Mouse (Mus musculus): Measurements from ENCODE around the gene Zg16.

Gene Zg16

GRCm38 (mm10) chr7:127021563-127022527, 65.3 kb downstream of the Zg16 start:
- DNase-seq (ENCODE audit: low spot score in 2 of 2): no peak

GRCm38 (mm10) chr7:127020901-127021562, 66.1 kb downstream of the Zg16 start, which contains the start of the genes Gm42742 and Prrt2:
Gene Gm42742, minus strand, starts transcription at chr7:127021097.
Gene Prrt2, minus strand, starts transcription at chr7:127021211.
- peak; percentile 38 to 65 for DNase-seq (ENCODE audit: low spot score in 2 of 2)

- no peak for DNase-seq (ENCODE audit: low spot score in 2 of 2)
These were observed 66.6 kb downstream of the Zg16 start for GRCm38 (mm10) chr7:127020491-127020890.

GRCm38 (mm10) chr7:127020031-127020430, 67.1 kb downstream of the Zg16 start:
- no peak for DNase-seq (ENCODE audit: low spot score in 2 of 2)

GRCm38 (mm10) chr7:127019306-127019960, 67.7 kb downstream of the Zg16 start:
- no peak for DNase-seq (ENCODE audit: low spot score in 2 of 2)

- no peak for DNase-seq (ENCODE audit: low spot score in 2 of 2)
These were observed 68.5 kb downstream of the Zg16 start for GRCm38 (mm10) chr7:127018416-127019305.

- DNase-seq (ENCODE audit: low spot score in 2 of 2): no peak
These were observed 69.2 kb downstream of the Zg16 start for GRCm38 (mm10) chr7:127017950-127018345.

- peak; percentile 92 to 96 for DNase-seq (ENCODE audit: low spot score in 2 of 2)
These were observed 69.9 kb downstream of the Zg16 start, which contains the start of gene Pagr1a for GRCm38 (mm10) chr7:127016971-127017949. Gene Pagr1a, minus strand, starts transcription at chr7:127017352.

- peak in 1 of 2 experiments; percentile 59 for DNase-seq (ENCODE audit: low spot score in 2 of 2)
These were observed 70.6 kb downstream of the Zg16 start for GRCm38 (mm10) chr7:127016486-127016938.

GRCm38 (mm10) chr7:127016481-127016485, 70.8 kb downstream of the Zg16 start, which contains the start of gene Pagr1b:
Gene Pagr1b, minus strand, starts transcription at chr7:127016484.
- DNase-seq (ENCODE audit: low spot score in 2 of 2): no peak

GRCm38 (mm10) chr7:127016081-127016480, 71.0 kb downstream of the Zg16 start:
- no peak for DNase-seq (ENCODE audit: low spot score in 2 of 2)

GRCm38 (mm10) chr7:127014993-127015392, 72.1 kb downstream of the Zg16 start:
- no peak for DNase-seq (ENCODE audit: low spot score in 2 of 2)

GRCm38 (mm10) chr7:127014320-127014719, 72.8 kb downstream of the Zg16 start, which contains the start of gene Mvp:
Gene Mvp, minus strand, starts transcription at chr7:127014621.
- DNase-seq (ENCODE audit: low spot score in 2 of 2): no peak

- DNase-seq (ENCODE audit: low spot score in 2 of 2): no peak
These were observed 73.7 kb downstream of the Zg16 start for GRCm38 (mm10) chr7:127013385-127013784.

- DNase-seq (ENCODE audit: low spot score in 2 of 2): no peak
These were observed 74.3 kb downstream of the Zg16 start for GRCm38 (mm10) chr7:127012845-127013244.

- no peak for DNase-seq (ENCODE audit: low spot score in 2 of 2)
These were observed 74.8 kb downstream of the Zg16 start for GRCm38 (mm10) chr7:127012374-127012773.

- DNase-seq (ENCODE audit: low spot score in 2 of 2): no peak
These were observed 75.4 kb downstream of the Zg16 start for GRCm38 (mm10) chr7:127011717-127012116.

GRCm38 (mm10) chr7:127011051-127011450, 76.1 kb downstream of the Zg16 start:
- no peak for DNase-seq (ENCODE audit: low spot score in 2 of 2)

- no peak for DNase-seq (ENCODE audit: low spot score in 2 of 2)
These were observed 77.6 kb downstream of the Zg16 start for GRCm38 (mm10) chr7:127009307-127010085.

Measured in cerebellum, postnatal 4 days (tissue).